Mouse (Mus musculus) ES-Bruce4 (cell line): ENCODE measurements around the gene Rab11fip5.

Source experiments
- CTCF ChIP-seq: IDR thresholded peaks from one replicate; pipeline ENCODE4 v1.8.1; 2011; ENCODE audit warnings: low read depth, low read length
- EP300 ChIP-seq: IDR thresholded peaks from 2 replicates; pipeline ENCODE4 v1.6.1; 2011; ENCODE audit warnings: low read depth, low read length; ENCODE audit not compliant: insufficient read depth

DNA sequence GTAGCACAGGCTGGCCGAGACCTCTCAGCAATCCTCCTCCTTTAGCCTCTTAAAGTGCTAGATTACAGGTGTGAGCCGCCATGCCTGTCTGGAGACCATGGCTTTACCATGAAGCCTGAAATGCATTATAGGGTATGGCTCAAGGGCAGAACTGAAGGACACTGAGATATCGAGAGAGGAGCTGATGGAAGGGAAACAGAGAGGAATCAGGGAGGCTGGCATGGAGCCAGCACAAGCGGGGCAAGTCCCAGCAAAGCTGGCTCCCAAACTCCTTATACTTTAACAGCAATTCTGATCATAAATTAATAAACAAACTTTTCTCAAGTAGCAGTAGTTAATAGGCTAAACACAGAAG, 10.6 kb downstream of the Rab11fip5 start:
- no peak for TF ChIP-seq CTCF
- no peak for TF ChIP-seq EP300
